Mouse (Mus musculus) CH12.LX (cell line): ENCODE results near the gene Pom121l2.

ENCODE experiments used
- CHD1 ChIP-seq: IDR thresholded peaks from 2 replicates; pipeline ENCODE4 v1.6.1; 2012; ENCODE audit warnings: low read depth, low read length, improper control_type of control experiment, inconsistent platforms
- CHD2 ChIP-seq: IDR thresholded peaks from 2 replicates; pipeline ENCODE4 v1.6.1; 2011; ENCODE audit warnings: low read length, improper control_type of control experiment
- CTCF ChIP-seq, 2 experiments: IDR thresholded peaks in 1 of 2; conservative IDR thresholded peaks in 1 of 2; 2 replicates each; pipeline ENCODE4 v1.5.1; 2011 to 2012; ENCODE audit warnings: low read depth in 2 of 2, low read length in 2 of 2, improper control_type of control experiment in 1 of 2, inconsistent platforms in 1 of 2, mild to moderate bottlenecking in 1 of 2, moderate library complexity in 1 of 2
- E2F4 ChIP-seq: IDR thresholded peaks from 2 replicates; pipeline ENCODE4 v1.6.1; 2011; ENCODE audit warnings: low read depth, low read length, improper control_type of control experiment; ENCODE audit not compliant: insufficient replicate concordance
- ELF1 ChIP-seq: IDR thresholded peaks from 2 replicates; pipeline ENCODE4 v1.6.1; 2014; ENCODE audit warnings: low read depth, mild to moderate bottlenecking, inconsistent platforms, low read length, improper control_type of control experiment
- EP300 ChIP-seq: IDR thresholded peaks from 2 replicates; pipeline ENCODE4 v1.6.1; 2011; ENCODE audit warnings: low read length, improper control_type of control experiment
- JUN ChIP-seq: IDR thresholded peaks from 2 replicates; pipeline ENCODE4 v1.6.1; 2011; ENCODE audit warnings: low read depth, mild to moderate bottlenecking, low read length, improper control_type of control experiment, moderate library complexity; ENCODE audit not compliant: insufficient read depth
- JUND ChIP-seq: conservative IDR thresholded peaks from 2 replicates; pipeline ENCODE4 v1.6.1; 2011; ENCODE audit warnings: low read depth, low read length, improper control_type of control experiment
- KAT2A ChIP-seq: IDR thresholded peaks from 2 replicates; pipeline ENCODE4 v1.6.1; 2012; ENCODE audit warnings: low read length, improper control_type of control experiment, inconsistent platforms; ENCODE audit not compliant: insufficient replicate concordance
- MAX ChIP-seq: IDR thresholded peaks from 2 replicates; pipeline ENCODE4 v1.6.1; 2011; ENCODE audit warnings: low read length, improper control_type of control experiment
- POLR2A ChIP-seq: IDR thresholded peaks from 2 replicates; pipeline ENCODE4 v1.6.1; 2011; ENCODE audit warnings: low read depth, mild to moderate bottlenecking, improper control_type of control experiment, low read length
- USF1 ChIP-seq: IDR thresholded peaks from 2 replicates; pipeline ENCODE4 v1.6.1; 2014; ENCODE audit warnings: low read depth, mild to moderate bottlenecking, inconsistent platforms, low read length, improper control_type of control experiment
- ZC3H11A ChIP-seq: IDR thresholded peaks from 2 replicates; pipeline ENCODE4 v1.6.1; 2012; ENCODE audit warnings: low read depth, mild to moderate bottlenecking, inconsistent platforms, low read length, improper control_type of control experiment
- ZNF384 ChIP-seq: IDR thresholded peaks from 2 replicates; pipeline ENCODE4 v1.6.1; 2012; ENCODE audit warnings: low read depth, low read length, improper control_type of control experiment, inconsistent platforms

DNA sequence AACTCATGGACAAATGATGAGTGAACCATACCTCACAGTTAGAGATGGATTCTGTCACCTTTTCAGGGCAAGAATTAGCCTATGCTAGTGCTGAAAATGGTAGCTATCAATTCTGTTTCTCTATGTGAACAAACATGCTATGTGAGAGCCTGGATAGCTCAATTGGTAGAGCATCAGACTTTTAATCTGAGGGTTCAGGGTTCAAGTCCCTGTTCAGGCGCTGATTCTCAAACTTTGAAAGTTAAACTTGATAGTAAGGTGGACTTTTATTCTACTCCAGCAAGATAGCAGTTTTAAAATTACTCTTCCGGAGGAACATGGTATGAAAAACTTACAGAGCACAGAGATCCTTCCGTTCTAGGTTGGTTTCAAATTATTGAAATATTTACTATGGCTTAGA lies 9.4 kb upstream of the Pom121l2 start:
- TF ChIP-seq POLR2A, result no peak
- TF ChIP-seq CTCF (conservative IDR thresholded peaks at IDR 0.05 in 1 of 2, IDR thresholded peaks at IDR 0.05 in 1 of 2; ENCODE audit: low read depth in 2 of 2, low read length in 2 of 2), result no peak
- peak; percentile 87 for TF ChIP-seq ELF1
- TF ChIP-seq KAT2A, result no peak
- no peak for TF ChIP-seq MAX
- TF ChIP-seq JUND, result no peak
- no peak for TF ChIP-seq EP300
- TF ChIP-seq E2F4, result peak; percentile 84; the same call in 1 of the 2 replicates
- TF ChIP-seq USF1, result no peak
- no peak for TF ChIP-seq ZC3H11A
- TF ChIP-seq JUN, result no peak
- TF ChIP-seq CHD1, result no peak
- no peak for TF ChIP-seq CHD2
- no peak for TF ChIP-seq ZNF384
